Mouse (Mus musculus) embryonic fibroblast, embryonic 13.5 days (primary cell): ENCODE data around the gene Cst12.

Experiments used
- CTCF ChIP-seq: IDR thresholded peaks from 2 replicates; pipeline ENCODE4 v1.5.1; 2011; ENCODE audit warnings: mild to moderate bottlenecking, control low read depth, low read length, moderate library complexity, borderline replicate concordance; ENCODE audit not compliant: insufficient read depth
- POLR2A ChIP-seq: IDR thresholded peaks from 2 replicates; pipeline ENCODE4 v1.6.1; 2011; ENCODE audit warnings: low read depth, mild to moderate bottlenecking, control low read depth, low read length, moderate library complexity

- TF ChIP-seq CTCF (no peak), POLR2A (no peak)
Measured at GRCm38 (mm10) chr2:148751893-148752813, 37.0 kb upstream of the Cst12 start.
